Mouse (Mus musculus) right cerebral cortex, adult 18-20 months (tissue): ENCODE data around the gene Cadps.
A peak's percentile ranks its signal among the peaks of the same experiment; 100 is the strongest.

Experiments
- DNase-seq: peaks from one replicate; pipeline ENCODE4 v3.0.0; 2022; ENCODE audit warnings: mixed read lengths

Gene Cadps

GRCm38 (mm10) chr14:12822491-12823219, at the start of gene Cadps:
Gene Cadps (minus strand): TSS chr14:12823079.
- peak; percentile 87 for DNase-seq

- DNase-seq = no peak
Observed at GRCm38 (mm10) chr14:12869605-12870004, 46.7 kb upstream of the Cadps start.

GRCm38 (mm10) chr14:12865258-12865657, 42.4 kb upstream of the Cadps start:
- DNase-seq = peak; percentile 43

- DNase-seq = no peak
Observed at GRCm38 (mm10) chr14:12843860-12844259, 21.0 kb upstream of the Cadps start.

GRCm38 (mm10) chr14:12839471-12839870, 16.6 kb upstream of the Cadps start:
- DNase-seq = no peak

- no peak for DNase-seq
Observed at GRCm38 (mm10) chr14:12838949-12839348, 16.1 kb upstream of the Cadps start.

GRCm38 (mm10) chr14:12838323-12838722, 15.4 kb upstream of the Cadps start:
- DNase-seq = no peak

- DNase-seq = no peak
Observed at GRCm38 (mm10) chr14:12837902-12838301, 15.0 kb upstream of the Cadps start.

GRCm38 (mm10) chr14:12823781-12824180, 902 bp upstream of the Cadps start:
- DNase-seq = no peak

GRCm38 (mm10) chr14:12821831-12822490, 918 bp downstream of the Cadps start:
- peak; percentile 85 for DNase-seq

- peak; percentile 26 for DNase-seq
Observed at GRCm38 (mm10) chr14:12821156-12821813, 1.6 kb downstream of the Cadps start.

GRCm38 (mm10) chr14:12820149-12820548, 2.7 kb downstream of the Cadps start:
- DNase-seq = no peak

GRCm38 (mm10) chr14:12818442-12818841, 4.4 kb downstream of the Cadps start:
- DNase-seq = peak; percentile 49

GRCm38 (mm10) chr14:12812072-12812471, 10.8 kb downstream of the Cadps start:
- no peak for DNase-seq

GRCm38 (mm10) chr14:12802995-12803394, 19.9 kb downstream of the Cadps start:
- no peak for DNase-seq

GRCm38 (mm10) chr14:12801100-12801499, 21.8 kb downstream of the Cadps start:
- no peak for DNase-seq

- DNase-seq = no peak
Observed at GRCm38 (mm10) chr14:12798926-12799325, 24.0 kb downstream of the Cadps start.

GRCm38 (mm10) chr14:12784296-12784695, 38.6 kb downstream of the Cadps start:
- DNase-seq = no peak

- peak; percentile 33 for DNase-seq
Observed at GRCm38 (mm10) chr14:12780016-12780415, 42.9 kb downstream of the Cadps start.

GRCm38 (mm10) chr14:12777990-12778389, 44.9 kb downstream of the Cadps start:
- peak; percentile 67 for DNase-seq

- no peak for DNase-seq
Observed at GRCm38 (mm10) chr14:12768870-12769269, 54.0 kb downstream of the Cadps start.

GRCm38 (mm10) chr14:12753237-12753636, 69.6 kb downstream of the Cadps start:
- DNase-seq = peak; percentile 48

GRCm38 (mm10) chr14:12751821-12752220, 71.1 kb downstream of the Cadps start:
- no peak for DNase-seq

GRCm38 (mm10) chr14:12730979-12731378, 91.9 kb downstream of the Cadps start:
- DNase-seq = no peak
